Mouse (Mus musculus): ENCODE measurements around the gene Kcnj4.

DNA sequence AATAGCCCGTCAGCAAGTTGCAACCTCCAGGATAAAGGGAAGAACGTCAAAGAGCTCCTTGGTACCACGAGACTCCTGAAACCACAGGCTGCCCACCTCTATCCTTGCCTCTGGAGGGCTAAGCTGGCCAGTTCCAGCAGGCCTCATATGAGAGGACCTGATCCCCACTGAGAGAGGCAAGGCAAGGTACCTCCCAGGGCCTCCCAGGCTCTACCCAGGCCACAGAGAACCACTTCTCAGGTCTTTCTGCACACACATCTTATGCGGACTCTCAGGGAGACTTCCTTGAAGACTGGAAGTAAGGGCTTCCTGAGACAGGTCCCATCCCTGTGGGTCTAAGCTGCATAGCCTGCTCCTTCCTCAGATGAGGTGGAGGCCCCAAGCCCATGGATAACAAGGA, 65.7 kb downstream of the Kcnj4 start:
- TF ChIP-seq CTCF (IDR thresholded peaks at IDR 0.05; ENCODE audit: low read depth): no peak
- no peak for TF ChIP-seq EP300 (IDR thresholded peaks at IDR 0.05; ENCODE audit: low read depth)

All from liver, embryonic 14.5 days (tissue).